Mouse (Mus musculus): ENCODE data around the gene Gal. TPM values are rescaled to one million over a fixed set of nuclear protein-coding genes. Genes with fewer than 3 reads are reported as not detected.

The Gal gene
- polyA plus RNA-seq, 1 experiment from 2014 or later, result 1.8 TPM

- H3K36me3 ChIP-seq, result no peaks in the 10 kb centered on the region
- 85% methylated on average over 7 of the region's 7 CpGs for WGBS
- H3K4me3 ChIP-seq, result no peak overlapping the region
- H3K9me3 ChIP-seq, result 0 out of 2 replicates have a peak, but pooled peaks cover 4% of the 10 kb centered on the region
- no peak overlapping the region for H3K27ac ChIP-seq
- DNase-seq (ENCODE audit: low spot score), result no peak
- H3K27me3 ChIP-seq (ENCODE audit: insufficient read depth, poor library complexity, severe bottlenecking), result peaks cover 11% of the 10 kb centered on the region; the same call in 1 of the 2 replicates
- H3K4me1 ChIP-seq (replicated peaks), result no peaks in the 10 kb centered on the region; the same call in 1 of the 2 replicates
Observed at GRCm38 (mm10) chr19:3404030-3404429, 10.3 kb downstream of the Gal start.

DNA sequence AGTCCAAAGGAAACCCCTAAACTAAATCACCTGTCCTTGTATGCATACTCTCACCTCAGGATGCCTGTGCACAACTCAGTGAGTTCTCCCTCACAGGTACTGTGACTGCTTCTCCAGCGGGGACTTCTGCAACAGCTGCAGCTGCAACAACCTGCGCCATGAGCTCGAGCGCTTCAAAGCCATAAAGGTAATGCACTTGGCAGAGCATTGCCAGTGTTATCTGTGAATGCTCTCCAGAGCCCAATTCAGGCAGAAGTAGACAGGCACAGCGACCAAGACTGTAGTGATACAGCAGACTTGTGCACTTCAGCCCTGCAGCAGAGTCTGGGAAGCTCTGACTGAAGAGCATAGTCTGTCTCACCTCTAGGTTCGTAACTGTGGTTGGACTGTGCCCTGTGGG, 12.0 kb downstream of the Gal start:
- Histone ChIP-seq H3K4me3 (no peak overlapping the region), H3K27ac (no peak overlapping the region), H3K4me1 (replicated peaks) (no peaks in the 10 kb centered on the region), H3K36me3 (no peaks in the 10 kb centered on the region), H3K9me3 (0 out of 2 replicates have a peak, but pooled peaks cover 4% of the 10 kb centered on the region), H3K27me3 (ENCODE audit: insufficient read depth, poor library complexity, severe bottlenecking) (peaks cover 11% of the 10 kb centered on the region; the same call in 1 of the 2 replicates)
- WGBS, result 80% methylated on average over 6 of the region's 6 CpGs
- no peak for DNase-seq (ENCODE audit: low spot score)

DNA sequence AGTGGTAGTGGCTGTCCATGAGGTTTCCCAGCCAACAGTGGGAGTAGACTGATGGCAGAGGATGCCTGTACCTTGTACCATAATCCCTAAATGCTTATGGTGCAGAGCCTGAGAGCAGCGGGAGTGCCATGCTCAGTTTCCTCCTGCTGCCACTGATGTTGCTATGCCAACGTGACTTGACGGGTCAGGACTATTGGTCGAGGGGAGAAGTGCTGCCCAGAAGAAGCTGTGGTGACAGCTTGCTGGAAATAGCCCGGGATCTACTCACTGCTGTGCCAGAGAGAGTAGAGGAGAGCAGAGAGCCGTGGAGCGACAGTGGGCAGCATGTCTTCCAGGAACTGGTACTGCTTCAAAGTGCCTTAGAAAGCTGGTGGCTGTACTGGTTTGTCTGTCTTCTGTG, 12.4 kb downstream of the Gal start:
- H3K4me1 ChIP-seq (replicated peaks), result no peaks in the 10 kb centered on the region
- peaks cover 15% of the 10 kb centered on the region; the same call in 1 of the 2 replicates for H3K27me3 ChIP-seq (ENCODE audit: insufficient read depth, poor library complexity, severe bottlenecking)
- no peak overlapping the region for H3K27ac ChIP-seq
- WGBS, result 63% methylated on average over 7 of the region's 7 CpGs
- no peaks in the 10 kb centered on the region for H3K36me3 ChIP-seq
- DNase-seq (ENCODE audit: low spot score), result no peak
- 0 out of 2 replicates have a peak, but pooled peaks cover 4% of the 10 kb centered on the region for H3K9me3 ChIP-seq
- no peak overlapping the region for H3K4me3 ChIP-seq

GRCm38 (mm10) chr19:3401504-3401903, 12.8 kb downstream of the Gal start:
- Histone ChIP-seq H3K9me3 (0 out of 2 replicates have a peak, but pooled peaks cover 4% of the 10 kb centered on the region), H3K36me3 (no peaks in the 10 kb centered on the region), H3K4me1 (replicated peaks) (no peaks in the 10 kb centered on the region), H3K27ac (no peak overlapping the region), H3K27me3 (ENCODE audit: insufficient read depth, poor library complexity, severe bottlenecking) (peaks cover 18% of the 10 kb centered on the region; the same call in 1 of the 2 replicates), H3K4me3 (no peak overlapping the region)
- 85% methylated on average over 7 of the region's 7 CpGs for WGBS
- DNase-seq (ENCODE audit: low spot score), result no peak

DNA sequence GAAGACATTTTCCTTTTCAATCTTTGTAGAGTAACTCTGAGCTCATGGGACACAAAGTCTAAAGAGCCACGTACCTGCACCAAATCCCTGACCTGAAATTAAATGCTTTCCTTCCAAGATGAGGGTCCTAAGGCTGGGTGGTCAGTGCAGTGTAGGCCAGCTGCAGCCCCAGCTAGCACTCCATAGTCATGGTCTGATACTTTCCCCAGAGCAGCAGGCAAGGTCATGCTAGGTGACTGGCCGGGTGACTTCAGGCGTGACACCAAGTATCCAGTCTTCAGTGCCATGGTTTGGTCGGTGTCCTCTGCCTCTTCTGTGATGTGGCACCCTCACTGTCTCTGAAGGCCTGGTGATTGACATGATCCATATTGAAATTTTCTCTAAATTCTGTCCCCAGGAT, 14.3 kb downstream of the Gal start:
- 0 out of 2 replicates have a peak, but pooled peaks cover 4% of the 10 kb centered on the region for H3K9me3 ChIP-seq
- WGBS, result 83% methylated on average over 4 of the region's 4 CpGs
- H3K27ac ChIP-seq, result no peak overlapping the region
- H3K27me3 ChIP-seq (ENCODE audit: insufficient read depth, poor library complexity, severe bottlenecking), result peaks cover 18% of the 10 kb centered on the region; the same call in 1 of the 2 replicates
- H3K4me3 ChIP-seq, result no peak overlapping the region
- no peaks in the 10 kb centered on the region for H3K36me3 ChIP-seq
- no peak for DNase-seq (ENCODE audit: low spot score)
- no peaks in the 10 kb centered on the region for H3K4me1 ChIP-seq (replicated peaks)

GRCm38 (mm10) chr19:3394216-3394615, 20.1 kb downstream of the Gal start:
- Histone ChIP-seq H3K27me3 (ENCODE audit: insufficient read depth, poor library complexity, severe bottlenecking) (peaks cover 20% of the 10 kb centered on the region), H3K36me3 (no peaks in the 10 kb centered on the region), H3K4me3 (no peak overlapping the region), H3K27ac (no peak overlapping the region), H3K9me3 (peaks cover 6% of the 10 kb centered on the region), H3K4me1 (replicated peaks) (peaks cover 2% of the 10 kb centered on the region)
- no peak for DNase-seq (ENCODE audit: low spot score)
- WGBS, result 85% methylated on average over 3 of the region's 3 CpGs

DNA sequence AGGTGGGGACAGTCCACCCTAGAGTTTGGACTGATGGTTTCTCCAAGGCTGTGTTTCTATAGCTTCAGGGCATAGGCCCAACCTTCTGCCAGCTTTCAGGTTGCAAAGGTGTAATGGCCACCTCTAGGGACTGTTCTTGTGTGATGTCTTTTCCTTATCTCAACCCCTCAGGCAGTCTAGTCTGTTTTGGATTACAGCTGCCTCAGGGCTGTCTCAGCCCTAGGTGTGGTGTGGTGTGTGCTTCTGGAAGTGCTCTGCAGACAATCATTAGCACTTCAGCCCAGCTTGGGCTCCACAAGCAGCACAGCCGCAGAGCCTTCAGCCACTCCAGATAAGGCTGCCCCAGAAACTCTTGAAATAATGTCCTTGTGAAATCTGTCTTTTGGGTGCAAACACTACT, 22.0 kb downstream of the Gal start:
- H3K9me3 ChIP-seq, result peaks cover 10% of the 10 kb centered on the region
- H3K27ac ChIP-seq, result no peak overlapping the region
- WGBS, result 95% methylated on average over 1 of the region's 1 CpGs
- H3K36me3 ChIP-seq, result no peaks in the 10 kb centered on the region
- no peak overlapping the region for H3K4me3 ChIP-seq
- peaks cover 25% of the 10 kb centered on the region for H3K27me3 ChIP-seq (ENCODE audit: insufficient read depth, poor library complexity, severe bottlenecking)
- peaks cover 10% of the 10 kb centered on the region for H3K4me1 ChIP-seq (replicated peaks)
- no peak for DNase-seq (ENCODE audit: low spot score)

DNA sequence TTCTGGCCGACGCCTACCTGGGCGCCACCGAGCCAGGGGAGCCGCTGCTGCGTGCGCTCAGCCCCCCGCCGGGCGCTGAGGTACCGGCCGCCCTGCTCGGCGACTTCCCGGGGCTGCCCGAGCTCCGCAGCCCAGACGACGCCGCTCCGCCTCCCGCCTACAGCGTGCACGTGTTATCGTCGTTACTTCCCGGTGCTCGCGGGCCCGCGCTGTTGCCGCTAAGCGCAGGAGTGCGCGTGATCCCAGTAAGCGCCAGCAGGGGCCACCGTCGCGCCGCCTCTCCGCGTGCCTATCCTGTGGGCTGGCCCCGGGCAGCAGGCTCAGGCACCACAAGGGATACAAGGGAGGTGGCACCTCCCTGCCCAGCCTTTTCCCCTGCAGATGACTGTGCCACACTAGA, 25.3 kb downstream of the Gal start:
- Histone ChIP-seq H3K4me3 (peak overlapping the region; percentile 55), H3K36me3 (no peaks in the 10 kb centered on the region), H3K27ac (peak overlapping the region; percentile 84), H3K27me3 (ENCODE audit: insufficient read depth, poor library complexity, severe bottlenecking) (peaks cover 18% of the 10 kb centered on the region), H3K9me3 (peaks cover 10% of the 10 kb centered on the region), H3K4me1 (replicated peaks) (peaks cover 10% of the 10 kb centered on the region)
- peak; percentile 85 for DNase-seq (ENCODE audit: low spot score)
- WGBS, result 1% methylated on average over 43 of the region's 43 CpGs

GRCm38 (mm10) chr19:3388629-3389057, 25.7 kb downstream of the Gal start, which contains the start of gene Tesmin:
TSS of gene Tesmin (plus strand) at chr19:3388857.
- 2% methylated on average over 33 of the region's 33 CpGs for WGBS
- no peaks in the 10 kb centered on the region for H3K36me3 ChIP-seq
- H3K4me1 ChIP-seq (replicated peaks), result peaks cover 10% of the 10 kb centered on the region
- peaks cover 10% of the 10 kb centered on the region for H3K9me3 ChIP-seq
- peak within 1 kb of the TSS; percentile 55 for H3K4me3 ChIP-seq
- peak within 1 kb of the TSS; percentile 84 for H3K27ac ChIP-seq
- peak; percentile 87 for DNase-seq (ENCODE audit: low spot score)
- H3K27me3 ChIP-seq (ENCODE audit: insufficient read depth, poor library complexity, severe bottlenecking), result peaks cover 18% of the 10 kb centered on the region

- Histone ChIP-seq H3K27ac (no peak overlapping the region), H3K27me3 (ENCODE audit: insufficient read depth, poor library complexity, severe bottlenecking) (peaks cover 18% of the 10 kb centered on the region), H3K4me3 (no peak overlapping the region), H3K4me1 (replicated peaks) (peaks cover 10% of the 10 kb centered on the region), H3K9me3 (peaks cover 10% of the 10 kb centered on the region), H3K36me3 (no peaks in the 10 kb centered on the region)
- 71% methylated on average over 6 of the region's 6 CpGs for WGBS
- DNase-seq (ENCODE audit: low spot score), result no peak
Observed at GRCm38 (mm10) chr19:3388061-3388460, 26.3 kb downstream of the Gal start.

GRCm38 (mm10) chr19:3378614-3379013, 35.7 kb downstream of the Gal start:
- Histone ChIP-seq H3K9me3 (0 out of 2 replicates have a peak, but pooled peaks cover 2% of the 10 kb centered on the region), H3K27me3 (ENCODE audit: insufficient read depth, poor library complexity, severe bottlenecking) (no peaks in the 10 kb centered on the region), H3K4me3 (no peak overlapping the region), H3K27ac (no peak overlapping the region), H3K36me3 (no peaks in the 10 kb centered on the region), H3K4me1 (replicated peaks) (peaks cover 3% of the 10 kb centered on the region; the same call in 1 of the 2 replicates)
- 93% methylated on average over 3 of the region's 3 CpGs for WGBS
- no peak for DNase-seq (ENCODE audit: low spot score)

DNA sequence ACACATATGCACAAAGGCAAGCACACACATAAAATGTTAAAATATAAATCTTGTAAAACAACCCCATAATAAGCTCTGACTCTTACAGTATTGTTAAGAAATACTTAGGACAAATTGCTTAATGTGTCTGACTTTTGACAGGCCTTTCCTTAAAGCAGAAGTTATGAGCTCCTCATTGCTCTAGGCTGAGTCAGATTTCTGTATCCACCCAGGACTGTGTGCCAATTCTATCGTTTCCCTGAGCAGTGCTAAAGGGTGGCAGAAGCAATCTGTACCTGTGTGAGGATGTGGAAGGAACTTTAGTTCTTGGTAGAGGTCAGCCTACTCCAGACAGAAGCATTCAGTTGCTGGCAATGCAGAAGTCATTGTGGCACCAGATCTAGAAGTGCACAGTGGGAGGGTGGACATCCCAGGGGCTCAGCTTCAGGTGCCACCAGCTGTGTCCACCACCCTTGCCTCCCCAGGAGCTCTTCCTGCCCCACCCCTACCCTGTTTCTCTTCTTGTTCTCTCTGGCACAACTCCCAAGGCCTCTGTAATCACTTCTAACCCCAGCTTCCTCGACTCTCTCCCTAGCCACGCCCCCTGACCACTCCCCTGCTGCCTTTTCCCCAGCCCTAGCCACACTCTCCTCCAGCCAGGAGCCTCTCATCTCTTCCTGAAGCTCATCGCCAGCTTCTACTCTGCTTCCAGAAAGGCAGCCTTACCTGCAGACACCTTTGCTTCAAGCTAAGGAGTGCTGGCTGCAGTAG, 37.2 kb downstream of the Gal start:
- H3K36me3 ChIP-seq, result no peaks in the 10 kb centered on the region
- no peak overlapping the region for H3K27ac ChIP-seq
- H3K4me3 ChIP-seq, result no peak overlapping the region
- WGBS, result 31% methylated on average over 4 of the region's 4 CpGs
- no peaks in the 10 kb centered on the region for H3K27me3 ChIP-seq (ENCODE audit: insufficient read depth, poor library complexity, severe bottlenecking)
- H3K4me1 ChIP-seq (replicated peaks), result peaks cover 3% of the 10 kb centered on the region; the same call in 1 of the 2 replicates
- H3K9me3 ChIP-seq, result 0 out of 2 replicates have a peak, but pooled peaks cover 2% of the 10 kb centered on the region
- no peak for DNase-seq (ENCODE audit: low spot score)

DNA sequence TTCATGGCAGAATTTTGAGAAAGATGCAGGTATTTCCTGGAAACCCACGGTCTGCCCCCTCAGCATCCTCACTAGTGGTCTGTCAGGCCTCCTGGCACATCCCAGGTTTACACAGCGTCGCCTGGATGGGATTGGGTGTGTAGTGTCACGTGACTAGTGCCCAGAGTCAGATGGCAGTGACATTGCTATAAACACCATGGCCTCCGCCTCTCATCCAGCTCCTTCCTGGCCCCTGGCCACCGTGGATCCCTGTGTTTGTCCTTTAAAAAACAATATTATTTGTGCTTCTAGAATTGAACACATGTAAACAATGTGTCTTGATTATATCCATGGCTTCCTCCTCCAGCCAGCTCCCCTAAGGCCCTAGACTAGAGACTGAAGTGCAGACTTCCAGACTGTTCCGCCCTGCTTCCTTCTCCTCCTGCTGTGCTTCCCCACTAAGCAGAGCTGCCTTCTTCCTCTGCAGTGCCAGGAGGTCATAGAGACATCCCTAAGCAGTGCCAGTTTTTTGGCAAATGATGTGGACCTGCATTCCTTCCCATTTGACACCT, 38.3 kb downstream of the Gal start:
- Histone ChIP-seq H3K9me3 (0 out of 2 replicates have a peak, but pooled peaks cover 2% of the 10 kb centered on the region), H3K4me1 (replicated peaks) (peaks cover 3% of the 10 kb centered on the region; the same call in 1 of the 2 replicates), H3K27ac (no peak overlapping the region), H3K27me3 (ENCODE audit: insufficient read depth, poor library complexity, severe bottlenecking) (no peaks in the 10 kb centered on the region), H3K4me3 (no peak overlapping the region), H3K36me3 (no peaks in the 10 kb centered on the region)
- WGBS, result 64% methylated on average over 7 of the region's 7 CpGs
- DNase-seq (ENCODE audit: low spot score), result no peak
